Mouse (Mus musculus) cortical plate, adult 2 months (tissue): ENCODE measurements around the gene Gm12166.

Source experiments
- CTCF ChIP-seq: fragments of 200-500 bp; IDR thresholded peaks from 2 replicates; pipeline ENCODE4 v1.5.1; 2011; ENCODE audit warnings: mild to moderate bottlenecking, control low read depth, low read length; ENCODE audit not compliant: insufficient read depth; ENCODE audit errors: extremely low read depth
- POLR2A ChIP-seq: fragments of 200-500 bp; IDR thresholded peaks from 2 replicates; pipeline ENCODE4 v1.6.1; 2011; ENCODE audit warnings: mild to moderate bottlenecking, low read length, control low read depth; ENCODE audit not compliant: insufficient read depth; ENCODE audit errors: extremely low read depth

DNA sequence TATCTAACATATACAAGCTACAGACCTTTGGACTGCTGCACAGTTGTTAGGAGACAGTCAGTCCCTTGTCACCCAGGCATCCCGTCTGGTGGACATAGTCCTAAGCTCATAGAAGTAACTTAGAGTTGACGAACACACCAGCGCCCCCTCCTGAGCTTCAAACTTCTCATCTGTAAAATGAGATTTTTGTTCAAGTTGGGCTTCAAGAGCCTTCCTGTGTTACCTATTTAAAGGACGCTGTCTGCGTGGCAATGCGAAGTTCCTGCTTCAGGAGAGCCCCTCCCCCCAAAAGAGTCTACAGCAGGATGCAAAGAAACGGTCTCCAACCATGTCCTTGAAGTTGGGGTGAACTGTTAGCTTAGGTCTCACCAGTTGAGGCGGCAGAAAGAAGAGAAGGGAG lies 18.7 kb upstream of the Gm12166 start:
- TF ChIP-seq CTCF (no peak), POLR2A (no peak)
